Mouse (Mus musculus) thymus, adult 2 months (tissue): ENCODE results near the gene Tusc2. TPM values are rescaled to one million over a fixed set of nuclear protein-coding genes. Genes with fewer than 3 reads are reported as not detected.

Experiments used
- DNase-seq: peaks from one replicate; pipeline ENCODE4 v3.0.0; 2021
- H3K27ac ChIP-seq: fragments of 200-500 bp; 2 replicates; pipeline ENCODE4 v1.5.1; 2012; ENCODE audit warnings: low read length, control low read depth; ENCODE audit not compliant: control insufficient read depth, insufficient read depth
- H3K27me3 ChIP-seq: fragments of 200-500 bp; 2 replicates; pipeline ENCODE4 v1.6.1; 2012; ENCODE audit warnings: mild to moderate bottlenecking, low read length, moderate library complexity, mixed read lengths; ENCODE audit not compliant: control insufficient read depth, insufficient read depth
- H3K36me3 ChIP-seq: fragments of 200-500 bp; 2 replicates; pipeline ENCODE4 v1.6.1; 2012; ENCODE audit warnings: mild to moderate bottlenecking, low read length, moderate library complexity; ENCODE audit not compliant: control insufficient read depth, insufficient read depth
- H3K4me1 ChIP-seq: fragments of 200-500 bp; replicated peaks from 2 replicates; pipeline ENCODE4 v1.6.1; 2012; ENCODE audit warnings: low read length; ENCODE audit not compliant: control insufficient read depth, insufficient read depth
- H3K4me3 ChIP-seq: fragments of 200-500 bp; 2 replicates; pipeline ENCODE4 v1.5.1; 2012; ENCODE audit warnings: mild to moderate bottlenecking, low read length, control low read depth, moderate library complexity; ENCODE audit not compliant: control insufficient read depth, insufficient read depth
- CTCF ChIP-seq: fragments of 200-500 bp; IDR thresholded peaks from 2 replicates; pipeline ENCODE4 v1.5.1; 2012; ENCODE audit warnings: mild to moderate bottlenecking, control low read depth, low read length, moderate library complexity, borderline replicate concordance; ENCODE audit not compliant: control insufficient read depth, poor library complexity, insufficient read depth; ENCODE audit errors: extremely low read depth
- POLR2A ChIP-seq: fragments of 200-500 bp; IDR thresholded peaks from 2 replicates; pipeline ENCODE4 v1.6.1; 2012; ENCODE audit warnings: mild to moderate bottlenecking, low read length, control low read depth, moderate library complexity; ENCODE audit not compliant: control insufficient read depth, poor library complexity, insufficient read depth; ENCODE audit errors: extremely low read depth
- WGBS: fragments of 180-500 bp; shearing (Covaris S2); methylation state at CpG from one replicate; pipeline ENCODE4 v1.1.7; 2018; 5-methylcytosine and 5-hydroxymethylcytosine counted together
- polyA plus RNA-seq: library from polyadenylated mRNA; depleted of rRNA; stranded (reverse); fragments of >200 nt; gene quantifications from 2 replicates; pipeline ENCODE4 v1.2.3, GENCODE M21; 2012

The Tusc2 gene
- polyA plus RNA-seq, 1 experiment: 67.3 TPM

GRCm38 (mm10) chr9:107526198-107527026, 36.6 kb upstream of the Tusc2 start:
- no peak overlapping the region for H3K27ac ChIP-seq
- TF ChIP-seq CTCF: no peak
- no peak for TF ChIP-seq POLR2A
- peak overlapping the region; percentile 15 for H3K4me3 ChIP-seq
- WGBS: 15% methylated on average over 44 of the region's 44 CpGs
- no peaks in the 10 kb centered on the region for H3K36me3 ChIP-seq
- peak; percentile 80 for DNase-seq
- peaks cover 16% of the 10 kb centered on the region for H3K4me1 ChIP-seq
- H3K27me3 ChIP-seq: no peaks in the 10 kb centered on the region

DNA sequence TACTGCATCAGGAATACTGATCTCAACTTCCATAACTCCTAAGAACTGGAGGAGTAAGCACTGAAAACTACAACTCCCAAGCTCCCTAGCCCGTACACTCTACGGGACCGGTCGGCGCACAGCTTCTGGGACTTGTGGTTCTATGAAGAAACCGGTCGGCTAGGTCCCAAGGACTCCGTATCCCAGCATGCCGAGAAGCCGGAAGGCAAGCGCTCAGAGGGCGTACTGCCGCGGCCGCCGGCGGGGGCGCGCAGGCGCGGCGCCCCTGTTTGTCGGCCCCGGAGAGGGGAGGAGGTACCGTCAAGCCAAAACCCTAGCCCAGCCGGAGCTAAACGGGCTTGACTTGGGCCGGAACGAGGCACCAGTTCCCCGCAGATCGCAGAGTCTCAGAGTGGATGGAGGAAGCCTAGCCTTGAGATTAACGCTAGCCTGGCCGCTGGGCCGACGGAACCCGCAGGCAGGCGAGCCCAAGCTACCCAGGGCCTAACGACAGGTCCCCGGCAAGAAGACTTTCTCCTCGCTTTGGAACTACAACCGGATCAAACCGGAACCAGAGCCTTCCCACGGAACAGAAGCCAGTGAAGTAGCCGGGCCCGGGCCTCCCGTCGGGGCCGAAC, 29.2 kb upstream of the Tusc2 start, which contains the start of gene Tmem115:
Tmem115 (plus strand) TSS at position 155 of the 617 bp plus-strand sequence.
- TF ChIP-seq CTCF: peak; percentile 44; the same call in 1 of the 2 replicates
- TF ChIP-seq POLR2A: peak; percentile 71; the same call in 1 of the 2 replicates
- H3K27me3 ChIP-seq: no peaks in the 10 kb centered on the region
- peaks cover 32% of the 10 kb centered on the region for H3K4me1 ChIP-seq
- DNase-seq: peak; percentile 89
- peaks cover 12% of the 10 kb centered on the region for H3K36me3 ChIP-seq
- WGBS: under 1% methylated on average over 48 of the region's 48 CpGs
- peak within 1 kb of the TSS; percentile 59 for H3K4me3 ChIP-seq
- H3K27ac ChIP-seq: no peak within 1 kb of the TSS

DNA sequence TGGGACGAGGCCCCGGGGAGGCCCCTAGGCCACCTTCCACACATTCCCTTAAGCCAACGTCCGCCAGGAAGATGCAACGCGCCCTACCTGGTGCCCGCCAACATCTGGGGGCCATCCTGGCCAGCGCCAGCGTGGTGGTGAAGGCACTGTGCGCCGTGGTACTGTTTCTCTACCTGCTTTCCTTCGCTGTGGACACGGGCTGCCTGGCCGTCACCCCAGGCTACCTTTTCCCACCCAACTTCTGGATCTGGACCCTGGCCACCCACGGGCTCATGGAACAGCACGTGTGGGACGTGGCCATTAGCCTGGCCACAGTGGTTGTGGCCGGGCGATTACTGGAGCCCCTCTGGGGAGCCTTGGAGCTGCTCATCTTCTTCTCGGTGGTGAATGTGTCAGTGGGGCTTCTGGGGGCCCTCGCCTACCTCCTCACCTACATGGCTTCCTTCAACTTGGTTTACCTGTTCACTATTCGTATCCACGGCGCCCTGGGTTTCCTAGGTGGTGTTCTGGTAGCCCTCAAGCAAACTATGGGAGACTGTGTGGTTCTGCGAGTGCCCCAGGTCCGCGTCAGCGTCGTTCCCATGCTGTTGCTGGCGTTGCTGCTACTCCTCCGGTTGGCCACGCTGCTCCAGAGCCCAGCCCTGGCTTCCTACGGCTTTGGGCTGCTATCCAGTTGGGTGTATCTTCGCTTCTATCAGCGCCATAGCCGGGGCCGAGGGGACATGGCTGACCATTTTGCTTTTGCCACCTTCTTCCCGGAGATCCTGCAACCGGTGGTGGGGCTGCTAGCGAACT, 28.4 kb upstream of the Tusc2 start:
- peak; percentile 33 for DNase-seq
- H3K36me3 ChIP-seq: peaks cover 17% of the 10 kb centered on the region
- peak overlapping the region; percentile 59 for H3K4me3 ChIP-seq
- H3K27ac ChIP-seq: no peak overlapping the region
- no peak for TF ChIP-seq POLR2A
- no peak for TF ChIP-seq CTCF
- H3K27me3 ChIP-seq: no peaks in the 10 kb centered on the region
- under 1% methylated on average over 40 of the region's 40 CpGs for WGBS
- peaks cover 32% of the 10 kb centered on the region for H3K4me1 ChIP-seq

GRCm38 (mm10) chr9:107538231-107538630, 24.8 kb upstream of the Tusc2 start:
- no peak for DNase-seq
- Histone ChIP-seq H3K27ac (no peak overlapping the region), H3K36me3 (peaks cover 17% of the 10 kb centered on the region), H3K27me3 (no peaks in the 10 kb centered on the region), H3K4me3 (no peak overlapping the region), H3K4me1 (peaks cover 45% of the 10 kb centered on the region)
- WGBS: 97% methylated on average over 7 of the region's 7 CpGs
- TF ChIP-seq POLR2A: no peak
- TF ChIP-seq CTCF: no peak

GRCm38 (mm10) chr9:107538711-107539110, 24.3 kb upstream of the Tusc2 start:
- 96% methylated on average over 3 of the region's 3 CpGs for WGBS
- DNase-seq: no peak
- Histone ChIP-seq H3K4me3 (no peak overlapping the region), H3K27ac (no peak overlapping the region), H3K36me3 (peaks cover 17% of the 10 kb centered on the region), H3K4me1 (peaks cover 45% of the 10 kb centered on the region), H3K27me3 (no peaks in the 10 kb centered on the region)
- TF ChIP-seq CTCF (no peak), POLR2A (no peak)

GRCm38 (mm10) chr9:107539940-107540339, 23.1 kb upstream of the Tusc2 start:
- no peak for TF ChIP-seq POLR2A
- TF ChIP-seq CTCF: no peak
- whole genome bisulfite sequencing: 96% methylated on average over 8 of the region's 8 CpGs
- peaks cover 17% of the 10 kb centered on the region for H3K36me3 ChIP-seq
- H3K4me1 ChIP-seq: peaks cover 39% of the 10 kb centered on the region
- no peak for DNase-seq
- no peaks in the 10 kb centered on the region for H3K27me3 ChIP-seq
- H3K27ac ChIP-seq: no peak overlapping the region
- no peak overlapping the region for H3K4me3 ChIP-seq
